Mouse (Mus musculus) cerebellum, adult 11 months (tissue): ENCODE measurements around the gene Cdk19.
"Not testable (repeated sequence)": the region's sequence is repeated elsewhere in the genome, so short reads cannot be mapped to it uniquely, and the experiment has no call there.

Experiments used
- DNase-seq: peaks from one replicate; pipeline ENCODE4 v3.0.0; 2022

The Cdk19 gene

DNA sequence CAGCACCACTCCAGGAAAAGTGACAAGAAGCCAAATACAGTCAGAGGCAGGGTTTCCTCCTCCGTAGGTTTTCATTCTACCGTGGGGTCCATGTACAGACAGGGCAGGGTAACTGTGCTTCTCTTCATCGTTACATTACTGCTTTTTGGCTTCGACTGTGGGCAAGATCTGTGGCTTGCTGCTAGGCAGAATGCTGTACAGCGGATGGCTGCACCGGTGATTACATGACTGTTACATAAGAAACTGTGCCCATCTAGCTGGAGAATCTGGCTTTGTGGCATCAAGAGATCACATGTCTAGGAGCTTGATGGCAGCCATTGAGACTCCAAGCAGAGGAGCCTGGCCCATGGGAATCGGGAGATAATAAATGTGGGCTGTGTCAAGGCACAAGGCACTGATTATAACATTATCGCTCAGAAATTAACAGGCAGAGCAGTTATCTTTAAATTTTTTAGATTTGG lies 187.0 kb downstream of the Cdk19 start:
- DNase-seq, result no peak

DNA sequence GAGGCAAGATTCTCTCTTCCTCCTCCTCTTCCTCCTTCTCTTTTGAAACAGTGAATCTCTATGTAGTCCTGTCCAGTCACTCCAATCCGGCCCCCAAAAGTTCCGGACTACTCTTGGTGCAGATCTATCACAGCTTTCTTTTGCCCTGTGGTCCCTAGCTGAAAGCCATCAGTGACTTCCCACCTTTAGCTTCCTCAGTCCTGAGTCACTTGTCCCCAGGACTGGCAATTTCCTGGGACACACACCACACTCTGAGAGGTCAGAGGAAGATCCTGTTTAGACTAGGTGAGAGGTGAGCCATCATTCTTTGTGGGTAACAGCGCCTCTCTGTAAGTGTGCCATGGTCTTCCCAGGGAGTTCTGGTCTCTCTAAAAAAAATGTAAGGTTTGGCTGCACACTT lies 187.6 kb downstream of the Cdk19 start:
- DNase-seq, result no peak

DNA sequence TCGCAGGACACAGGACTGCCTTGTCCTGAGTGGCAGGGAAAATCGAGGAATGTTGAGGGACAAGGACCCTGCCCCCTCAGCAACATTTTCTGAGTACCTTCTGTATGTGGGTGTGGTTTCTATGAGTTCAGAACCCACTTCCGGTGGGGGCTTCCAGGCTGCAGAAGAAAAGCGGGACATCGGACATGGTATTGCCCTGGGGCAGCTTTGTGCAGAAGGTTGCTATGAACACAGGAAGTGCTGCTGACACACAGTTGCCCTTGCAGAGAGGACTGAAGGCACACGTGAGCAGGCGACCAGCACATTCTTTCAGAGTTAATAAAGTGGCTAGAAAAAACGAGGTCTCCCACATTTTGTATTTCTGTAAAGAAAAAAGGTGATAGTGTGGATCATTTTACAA lies 188.2 kb downstream of the Cdk19 start:
- no peak for DNase-seq

DNA sequence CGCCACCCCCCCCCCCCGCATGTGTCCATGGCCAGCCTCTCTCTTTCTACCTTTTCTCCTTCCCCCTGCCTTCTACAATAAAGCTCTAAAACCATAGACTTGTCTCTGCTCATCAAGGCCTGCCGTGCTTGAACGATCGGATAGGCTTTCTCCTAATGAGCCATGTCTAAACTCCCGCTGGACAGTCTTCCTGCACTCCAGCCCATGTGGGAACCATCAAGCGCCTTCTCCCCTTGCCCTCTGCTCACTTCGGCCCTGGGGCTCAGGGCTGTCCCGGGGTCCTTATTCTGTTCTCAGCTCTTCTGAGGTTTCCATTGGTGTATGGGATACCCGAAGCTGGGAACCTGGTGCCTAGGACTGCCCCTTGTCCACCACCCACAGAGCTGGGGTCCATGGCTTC lies 189.3 kb downstream of the Cdk19 start:
- DNase-seq, result no peak

DNA sequence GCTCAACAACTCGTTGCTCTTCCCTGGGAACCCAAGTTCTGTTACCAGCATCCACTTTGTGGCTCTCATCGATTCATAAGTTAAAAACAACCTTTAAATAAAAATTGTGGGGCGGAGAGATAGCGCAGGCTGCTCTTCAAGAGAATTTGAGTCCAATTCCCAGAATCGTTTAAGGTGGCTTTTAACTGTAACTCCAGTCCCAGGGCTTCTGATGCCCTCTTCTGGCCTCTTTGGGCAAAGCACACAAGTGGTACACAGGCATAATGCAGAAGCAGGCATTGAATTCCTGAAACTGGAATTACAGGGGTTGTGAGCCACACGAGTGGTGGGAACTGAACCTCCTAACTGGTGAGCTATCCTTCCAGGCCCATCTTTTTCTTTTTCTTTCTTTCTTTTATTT lies 190.3 kb downstream of the Cdk19 start:
- no peak for DNase-seq

DNA sequence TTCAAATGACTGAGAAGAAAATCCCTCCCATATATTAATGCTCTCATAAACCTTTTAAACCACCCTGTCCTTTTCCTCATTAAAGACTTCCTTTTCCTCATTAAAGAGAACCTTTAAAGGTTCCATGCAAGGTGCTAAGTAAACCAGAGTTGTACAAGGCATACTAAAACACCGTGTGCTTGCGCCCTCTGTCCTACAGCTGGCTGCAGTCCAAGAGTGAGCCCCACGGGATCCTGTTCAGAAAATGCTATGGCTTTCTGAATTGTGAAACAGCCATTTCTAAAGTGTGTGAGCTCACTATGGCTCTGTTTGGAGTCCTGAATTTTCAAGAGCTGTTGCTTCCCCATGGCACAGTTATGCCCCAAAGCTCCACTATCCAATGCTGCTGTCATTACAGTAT lies 191.3 kb downstream of the Cdk19 start:
- no peak for DNase-seq

DNA sequence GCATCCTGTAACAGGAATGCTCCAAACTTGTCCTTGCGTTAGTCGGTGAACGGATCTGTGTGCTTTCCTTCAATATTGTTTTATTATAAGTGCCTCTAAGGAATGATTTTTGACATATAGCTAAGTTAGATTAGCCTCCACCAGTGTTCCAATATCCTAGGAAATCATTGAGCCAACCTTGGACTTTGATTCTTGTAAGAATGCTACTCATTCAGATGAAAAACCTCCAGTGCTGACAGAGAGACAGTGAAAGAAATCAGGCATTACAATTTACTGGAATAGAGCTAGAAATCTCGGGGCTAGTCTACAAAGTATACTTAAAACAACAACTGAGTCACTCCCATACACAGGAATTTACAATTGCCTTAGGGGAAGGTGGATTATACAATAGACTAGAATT lies 193.2 kb downstream of the Cdk19 start:
- not testable (repeated sequence) for DNase-seq
